Mouse (Mus musculus) lung, adult 2 months (tissue): Measurements from ENCODE around the gene Olfr104-ps.

Experiments used
- CTCF ChIP-seq: fragments of 200-500 bp; IDR thresholded peaks from 2 replicates; pipeline ENCODE4 v1.5.1; 2011; ENCODE audit warnings: mild to moderate bottlenecking, low read length, control low read depth; ENCODE audit not compliant: insufficient read depth
- POLR2A ChIP-seq: fragments of 200-500 bp; IDR thresholded peaks from 2 replicates; pipeline ENCODE4 v1.6.1; 2011; ENCODE audit warnings: low read depth, mild to moderate bottlenecking, control low read depth, low read length, borderline replicate concordance; ENCODE audit errors: extremely low read depth

DNA sequence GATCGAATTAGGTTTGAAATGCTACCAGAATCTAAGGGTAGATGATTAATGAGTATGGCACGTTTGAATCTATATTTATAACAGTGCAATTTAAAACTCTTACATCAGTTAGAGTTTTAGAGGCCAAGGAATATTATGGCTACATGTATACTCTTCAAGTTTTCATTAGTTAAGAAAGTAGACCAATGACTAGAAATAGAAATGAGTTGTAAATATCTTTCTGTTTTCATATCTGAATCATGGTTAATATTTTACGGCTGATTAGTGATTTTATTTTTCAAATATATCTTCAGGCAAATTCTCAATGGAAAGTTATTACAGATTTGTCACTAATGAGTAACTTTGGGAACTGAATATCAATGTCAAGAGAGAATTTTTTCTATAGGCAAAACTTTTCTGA, 39.5 kb downstream of the Olfr104-ps start, which contains the start of gene Olfr107:
- TF ChIP-seq CTCF (no peak), POLR2A (no peak)
